Mouse (Mus musculus) naive thymus-derived CD4-positive, alpha-beta T cell, adult 5 months (primary cell): ENCODE results near the gene AC131692.1. TPM values are rescaled to one million over a fixed set of nuclear protein-coding genes. Genes with fewer than 3 reads are reported as not detected.

Source experiments
- polyA plus RNA-seq: library from polyadenylated mRNA; unstranded; fragments of 100-300 nt; shearing (Covaris generic); gene quantifications from one replicate; pipeline ENCODE4 v1.2.1, GENCODE M21; 2017

AC131692.1 gene
- polyA plus RNA-seq, 1 experiment from 2014 or later: not detected

Other genes with a start within 250 kb of the AC131692.1 start
- gene Frmd8, start 219.1 kb upstream of the AC131692.1 start, polyA plus RNA-seq: 168 TPM
- gene Slc25a45, start 216.6 kb upstream of the AC131692.1 start, polyA plus RNA-seq: 15.7 TPM
- 0.55 TPM for gene Tigd3, start 200.3 kb upstream of the AC131692.1 start, polyA plus RNA-seq
- gene Dpf2, start 181.4 kb upstream of the AC131692.1 start, polyA plus RNA-seq: 128 TPM
- 0.14 TPM for gene Cdc42ep2, start 169.6 kb upstream of the AC131692.1 start, polyA plus RNA-seq
- gene Pola2, start 130.2 kb upstream of the AC131692.1 start, polyA plus RNA-seq: 51.0 TPM
- gene Slc22a20, start 108.3 kb upstream of the AC131692.1 start, polyA plus RNA-seq: not detected
- 53.1 TPM for gene Capn1, start 78.5 kb upstream of the AC131692.1 start, polyA plus RNA-seq
- gene Syvn1, start 47.8 kb upstream of the AC131692.1 start, polyA plus RNA-seq: 69.3 TPM
- gene Mrpl49, start 36.6 kb upstream of the AC131692.1 start, polyA plus RNA-seq: 37.0 TPM
- gene Fau, start 36.6 kb upstream of the AC131692.1 start, polyA plus RNA-seq: 1,034 TPM
- 20.1 TPM for gene Znhit2, start 33.2 kb upstream of the AC131692.1 start, polyA plus RNA-seq
- gene Tm7sf2, start 26.0 kb upstream of the AC131692.1 start, polyA plus RNA-seq: 15.6 TPM
- gene Vps51, start 17.2 kb upstream of the AC131692.1 start, polyA plus RNA-seq: 109 TPM
- not detected for gene Tmem262, start 14.4 kb upstream of the AC131692.1 start, polyA plus RNA-seq
- 0.80 TPM for gene Gm28374, start 12.2 kb upstream of the AC131692.1 start, polyA plus RNA-seq
- gene Zfpl1, start 9.5 kb upstream of the AC131692.1 start, polyA plus RNA-seq: 27.6 TPM
- 0.58 TPM for gene Cdca5, start 9.4 kb upstream of the AC131692.1 start, polyA plus RNA-seq
- gene Naaladl1, start 11.4 kb downstream of the AC131692.1 start, polyA plus RNA-seq: not detected
- 13.0 TPM for gene Sac3d1, start 24.2 kb downstream of the AC131692.1 start, polyA plus RNA-seq
- gene Snx15, start 33.9 kb downstream of the AC131692.1 start, polyA plus RNA-seq: 41.7 TPM
- not detected for gene Batf2, start 46.6 kb downstream of the AC131692.1 start, polyA plus RNA-seq
- 23.4 TPM for gene Arl2, start 47.1 kb downstream of the AC131692.1 start, polyA plus RNA-seq
- not detected for gene Majin, start 90.0 kb downstream of the AC131692.1 start, polyA plus RNA-seq
- gene Gpha2, start 132.0 kb downstream of the AC131692.1 start, polyA plus RNA-seq: not detected
- gene Ppp2r5b, start 141.5 kb downstream of the AC131692.1 start, polyA plus RNA-seq: 22.5 TPM
- 91.9 TPM for gene Atg2a, start 147.2 kb downstream of the AC131692.1 start, polyA plus RNA-seq
- gene Ehd1, start 182.3 kb downstream of the AC131692.1 start, polyA plus RNA-seq: 15.0 TPM
- 0.21 TPM for gene Cdc42bpg, start 212.0 kb downstream of the AC131692.1 start, polyA plus RNA-seq
- 54.5 TPM for gene Men1, start 240.6 kb downstream of the AC131692.1 start, polyA plus RNA-seq
- 212 TPM for gene Map4k2, start 246.7 kb downstream of the AC131692.1 start, polyA plus RNA-seq